Mouse (Mus musculus): ENCODE measurements around the gene Prickle2.
A peak's percentile ranks its signal among the peaks of the same experiment; 100 is the strongest.

Gene Prickle2

GRCm38 (mm10) chr6:92706145-92706466, at the start of gene Prickle2:
Gene Prickle2 (minus strand): TSS chr6:92706155.
- DNase-seq = peak; percentile 72

- no peak for DNase-seq
Measured at GRCm38 (mm10) chr6:92752737-92753136, 46.8 kb upstream of the Prickle2 start.

GRCm38 (mm10) chr6:92749420-92749819, 43.5 kb upstream of the Prickle2 start:
- DNase-seq = peak; percentile 38

GRCm38 (mm10) chr6:92743605-92744004, 37.6 kb upstream of the Prickle2 start:
- DNase-seq = peak; percentile 85

GRCm38 (mm10) chr6:92737116-92737515, 31.2 kb upstream of the Prickle2 start:
- no peak for DNase-seq

GRCm38 (mm10) chr6:92733651-92734050, 27.7 kb upstream of the Prickle2 start:
- DNase-seq = no peak

GRCm38 (mm10) chr6:92728514-92728913, 22.6 kb upstream of the Prickle2 start:
- peak; percentile 40 for DNase-seq

GRCm38 (mm10) chr6:92728084-92728483, 22.1 kb upstream of the Prickle2 start:
- DNase-seq = peak; percentile 91

- DNase-seq = no peak
Measured at GRCm38 (mm10) chr6:92727351-92727986, 21.5 kb upstream of the Prickle2 start.

GRCm38 (mm10) chr6:92726121-92726520, 20.2 kb upstream of the Prickle2 start:
- DNase-seq = no peak

GRCm38 (mm10) chr6:92724394-92724793, 18.4 kb upstream of the Prickle2 start:
- no peak for DNase-seq

GRCm38 (mm10) chr6:92715806-92716205, 9.9 kb upstream of the Prickle2 start:
- DNase-seq = no peak

GRCm38 (mm10) chr6:92714748-92715147, 8.8 kb upstream of the Prickle2 start:
- DNase-seq = no peak

GRCm38 (mm10) chr6:92708137-92708536, 2.2 kb upstream of the Prickle2 start:
- no peak for DNase-seq

GRCm38 (mm10) chr6:92705353-92706144, 406 bp downstream of the Prickle2 start:
- no peak for DNase-seq

- peak; percentile 24 for DNase-seq
Measured at GRCm38 (mm10) chr6:92704810-92705209, 1.1 kb downstream of the Prickle2 start.

GRCm38 (mm10) chr6:92699491-92700209, 6.3 kb downstream of the Prickle2 start:
- DNase-seq = no peak

- no peak for DNase-seq
Measured at GRCm38 (mm10) chr6:92697807-92698206, 8.1 kb downstream of the Prickle2 start.

GRCm38 (mm10) chr6:92687317-92687716, 18.6 kb downstream of the Prickle2 start:
- no peak for DNase-seq

GRCm38 (mm10) chr6:92674394-92674925, 31.5 kb downstream of the Prickle2 start:
- DNase-seq = no peak

- DNase-seq = no peak
Measured at GRCm38 (mm10) chr6:92670518-92671147, 35.3 kb downstream of the Prickle2 start.

- no peak for DNase-seq
Measured at GRCm38 (mm10) chr6:92669623-92670022, 36.3 kb downstream of the Prickle2 start.

GRCm38 (mm10) chr6:92667544-92667943, 38.4 kb downstream of the Prickle2 start:
- DNase-seq = no peak

All from right cerebral cortex, adult 18-20 months (tissue).